Mouse (Mus musculus) R1 (cell line): ENCODE measurements around the gene Glis3.

Experiments used
- DNase-seq: peaks from one replicate; pipeline ENCODE4 v3.0.0-alpha.2; 2018; ENCODE audit warnings: low read depth, low spot score

The Glis3 gene

DNA sequence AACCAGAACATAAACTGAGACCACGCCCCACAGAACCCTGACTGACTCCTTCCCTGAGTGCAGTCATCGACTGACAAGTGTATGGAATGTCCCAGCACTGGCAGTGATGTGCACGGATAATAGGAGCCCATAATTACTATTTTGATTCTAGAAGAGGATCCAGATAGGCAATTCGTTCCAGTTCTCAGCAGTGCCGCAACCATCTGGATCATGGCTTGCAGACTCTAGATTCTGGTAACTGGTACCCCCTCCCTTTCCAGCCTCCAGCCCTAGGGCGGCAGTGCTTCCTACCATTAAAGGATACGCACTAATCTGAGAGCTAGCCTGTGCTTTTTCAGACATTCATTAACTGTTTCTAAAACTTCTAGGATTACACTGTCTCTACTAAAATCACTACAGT is 24.7 kb downstream of the Glis3 start:
- DNase-seq, result no peak

DNA sequence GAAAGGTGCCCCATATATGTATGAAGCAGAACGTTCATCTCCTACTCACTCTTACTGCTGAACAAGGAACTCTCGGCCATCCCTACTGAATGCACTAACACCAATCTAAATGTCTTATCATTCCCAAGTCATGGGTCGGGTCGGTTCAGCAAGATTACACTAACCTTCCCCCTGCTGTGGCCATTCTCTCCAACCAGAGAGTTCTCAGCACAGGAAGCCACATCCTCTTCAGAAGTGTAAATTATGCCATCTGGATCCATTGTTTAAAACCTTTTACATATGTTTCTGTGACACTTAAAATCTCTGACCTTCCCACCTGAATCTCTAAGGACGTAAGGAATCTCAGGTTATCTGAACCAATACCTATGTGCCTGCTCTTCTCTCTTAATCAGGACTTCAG is 29.0 kb downstream of the Glis3 start:
- peak; percentile 78 for DNase-seq

DNA sequence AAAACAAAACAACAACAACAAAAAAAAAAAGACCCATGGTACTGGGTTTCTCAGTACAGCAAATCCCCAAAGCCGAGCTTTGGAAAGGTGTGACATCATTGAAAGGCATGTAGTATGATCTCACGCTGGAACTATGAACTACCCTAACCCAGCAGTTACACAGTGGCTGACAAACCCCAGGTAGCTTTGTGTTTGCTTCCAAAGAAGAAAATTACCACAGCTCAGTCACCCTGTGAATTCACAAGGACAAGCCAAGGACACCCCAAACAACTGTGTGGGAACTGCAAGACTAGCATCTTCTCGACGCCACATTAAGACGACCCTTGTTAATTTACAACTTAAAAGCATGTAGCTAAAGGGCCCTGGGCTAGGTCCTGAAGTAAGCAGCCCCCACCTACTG is 30.4 kb downstream of the Glis3 start:
- DNase-seq, result peak; percentile 82

DNA sequence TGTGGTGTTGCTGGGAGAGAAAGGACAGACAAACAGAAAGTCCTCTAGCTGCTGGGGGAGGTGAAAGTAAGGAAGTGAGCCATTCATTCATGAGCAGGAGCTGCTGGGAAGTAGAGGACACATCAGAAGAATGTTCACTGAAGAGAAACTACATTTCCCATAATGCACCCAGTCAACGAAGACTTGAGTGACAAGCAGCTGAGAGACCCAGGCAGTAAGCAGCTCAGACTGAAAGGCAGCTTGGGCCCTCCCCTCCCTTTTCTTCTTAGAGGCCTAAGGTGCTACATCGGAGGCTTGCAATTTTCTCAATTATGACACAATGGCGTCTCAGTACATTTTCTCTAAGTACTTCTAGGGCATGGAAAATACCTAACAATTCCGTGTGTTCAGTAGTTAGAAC is 31.0 kb downstream of the Glis3 start:
- DNase-seq, result peak; percentile 84

DNA sequence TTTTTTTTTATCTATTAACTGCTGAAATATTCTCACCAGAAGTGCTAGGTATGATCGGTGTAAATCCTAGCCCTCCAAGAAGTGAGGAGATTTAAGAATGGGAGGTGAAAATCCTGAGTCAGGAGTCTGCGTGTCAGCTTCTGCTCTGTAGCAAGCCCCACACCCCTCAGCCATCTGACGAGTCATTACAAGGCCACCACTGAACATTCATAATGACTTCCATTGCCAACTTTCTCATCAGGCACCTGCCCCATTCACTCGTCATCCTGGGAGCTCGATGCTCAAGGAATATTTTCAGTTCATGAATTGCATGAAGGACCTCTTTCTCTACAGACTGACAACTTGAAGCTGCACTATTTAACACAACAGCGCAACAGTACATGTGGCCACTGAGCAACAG is 32.5 kb downstream of the Glis3 start:
- no peak for DNase-seq

DNA sequence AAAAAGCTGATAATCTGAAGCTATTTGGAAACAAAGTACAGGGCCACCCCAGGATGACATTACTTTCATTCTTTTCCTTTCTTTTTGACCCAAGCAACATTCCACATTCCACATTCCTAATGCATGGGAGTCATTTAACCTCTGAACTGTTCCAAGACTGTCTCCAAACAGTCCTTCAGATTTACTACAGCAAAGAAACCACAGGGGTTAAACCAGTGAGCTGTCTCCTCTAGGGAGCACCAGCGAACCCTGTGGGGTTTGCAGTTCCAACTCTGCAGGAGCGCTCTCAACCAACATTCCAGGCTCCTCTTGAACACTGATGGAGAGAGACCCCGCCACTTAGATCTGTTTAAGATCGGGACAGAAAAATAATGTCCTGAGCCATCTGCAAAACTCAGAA is 33.6 kb downstream of the Glis3 start:
- DNase-seq, result peak; percentile 75

DNA sequence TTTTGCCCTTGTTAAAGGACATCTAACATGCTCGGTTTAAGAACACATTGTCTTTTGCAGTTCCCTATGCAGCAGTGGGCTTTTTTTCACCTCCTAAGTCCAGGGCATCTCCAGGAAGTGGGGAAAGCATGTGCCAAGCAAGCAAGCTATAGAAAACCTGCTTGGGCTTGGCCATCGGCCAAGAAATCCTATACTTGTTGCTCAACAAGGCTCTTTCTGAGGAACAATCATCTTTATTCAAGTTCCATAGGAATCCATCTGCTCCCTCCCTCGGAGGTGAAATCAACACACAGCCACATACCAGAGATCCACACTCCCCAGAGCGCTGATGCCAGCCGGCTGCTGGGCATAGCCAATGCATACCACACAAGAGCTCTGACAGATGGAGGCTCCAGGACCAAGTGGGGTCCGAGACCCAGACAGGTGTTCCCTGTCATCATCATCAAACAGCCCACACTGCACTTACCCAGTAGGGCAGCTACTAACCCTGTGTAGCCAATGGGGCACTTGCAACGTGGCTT is 39.0 kb downstream of the Glis3 start:
- DNase-seq, result no peak

DNA sequence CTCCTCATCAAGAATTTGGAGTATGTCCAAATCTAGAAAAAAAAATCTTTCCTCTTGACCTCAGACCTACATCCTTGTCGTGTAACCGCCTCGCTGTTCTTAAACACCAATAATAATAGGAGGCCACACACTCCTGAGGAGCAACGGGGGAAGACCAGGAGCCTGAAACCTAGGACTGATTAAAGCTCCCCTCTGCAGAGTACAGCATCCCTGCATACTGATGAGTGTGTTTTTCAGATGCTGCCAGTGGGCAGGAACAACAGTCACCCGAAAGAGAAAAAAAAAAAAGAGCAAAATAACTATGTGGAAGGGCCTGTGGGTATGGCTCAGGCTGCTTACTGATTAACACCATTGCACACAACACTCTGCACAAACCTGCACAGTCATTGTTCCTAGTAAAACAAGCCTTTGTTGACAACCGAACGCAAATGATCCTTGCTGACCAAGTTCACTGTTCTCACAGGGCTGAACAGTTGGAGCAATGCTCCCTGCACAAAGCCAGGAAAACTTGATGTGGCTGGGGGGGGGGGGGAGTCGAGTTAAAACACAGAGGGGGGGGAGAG is 43.8 kb downstream of the Glis3 start:
- DNase-seq, result peak; percentile 40

DNA sequence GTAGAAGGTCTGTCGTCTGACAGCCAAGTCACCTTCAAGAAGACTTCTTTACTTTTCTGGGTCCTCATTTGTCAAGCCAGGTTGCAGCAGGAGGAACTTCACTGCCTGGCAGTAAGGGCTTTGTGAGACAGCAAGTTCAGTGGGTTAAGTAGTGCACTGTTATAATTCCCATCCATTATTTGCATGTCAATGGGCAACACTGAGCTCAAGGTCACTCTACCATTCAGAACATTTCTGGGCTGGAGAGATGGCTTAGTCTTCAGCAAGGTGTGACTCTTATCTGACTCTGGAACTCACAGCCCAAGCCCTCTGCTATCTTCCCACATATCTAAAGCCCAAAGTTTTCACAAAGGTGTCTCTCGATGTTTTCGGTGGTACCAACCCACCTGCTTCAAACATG is 44.9 kb downstream of the Glis3 start:
- DNase-seq, result peak; percentile 86

DNA sequence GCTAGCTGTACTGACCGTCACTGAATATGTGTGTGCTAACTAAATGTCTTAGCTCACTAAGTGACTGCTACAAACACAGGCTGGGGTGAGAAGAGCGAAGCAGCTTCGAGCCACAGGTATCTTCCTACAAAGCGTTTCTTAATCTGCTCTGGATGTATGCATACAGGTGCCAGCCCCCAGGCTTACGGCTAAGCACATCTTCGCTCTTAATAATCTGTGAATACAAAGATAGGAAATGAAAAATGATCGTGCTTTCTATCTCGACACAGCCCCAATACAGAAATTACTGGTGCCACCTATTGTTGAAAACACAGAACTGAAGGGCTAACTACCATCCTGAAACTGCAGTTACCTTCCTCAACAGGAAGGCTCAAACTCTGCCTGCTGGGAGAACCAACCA is 51.5 kb downstream of the Glis3 start:
- DNase-seq, result peak; percentile 34

DNA sequence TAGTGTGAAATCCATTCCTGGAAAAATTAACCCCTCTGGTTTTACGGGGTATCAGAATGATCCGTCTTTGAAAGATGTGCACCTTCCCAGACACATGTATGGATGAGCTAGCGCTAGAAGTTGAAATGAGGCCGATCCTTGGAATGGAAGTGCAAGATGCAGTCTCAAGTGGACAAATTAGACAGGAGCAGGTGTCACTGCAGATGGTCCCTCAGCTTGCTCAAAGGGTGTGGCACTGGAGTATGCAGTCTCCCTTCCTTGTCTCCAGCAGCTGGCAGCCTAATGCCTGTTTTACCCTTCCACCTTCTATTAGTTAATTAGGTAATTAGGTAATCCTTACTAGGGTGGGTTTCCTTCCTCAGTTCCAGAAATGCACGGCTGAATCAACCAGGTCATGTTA is 53.7 kb downstream of the Glis3 start:
- DNase-seq, result no peak

DNA sequence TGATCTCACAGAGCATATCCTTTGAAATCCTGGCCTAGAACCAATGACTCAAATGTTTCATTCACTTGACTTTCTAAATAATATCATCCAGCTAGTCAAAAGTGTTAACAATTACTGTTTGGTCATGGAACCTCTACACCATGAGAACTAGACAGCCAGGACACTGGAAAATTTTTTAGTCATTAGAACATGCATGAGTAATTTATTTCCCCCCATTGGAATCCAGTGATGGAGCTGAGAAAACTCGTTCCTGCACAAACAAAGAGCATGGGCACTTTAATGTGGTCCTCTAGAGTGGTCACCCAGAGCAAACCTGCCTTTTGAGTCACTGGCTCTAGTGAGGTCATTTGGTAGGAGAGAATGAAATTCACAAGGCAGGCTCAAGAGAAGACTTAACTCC is 55.3 kb downstream of the Glis3 start:
- DNase-seq, result no peak

DNA sequence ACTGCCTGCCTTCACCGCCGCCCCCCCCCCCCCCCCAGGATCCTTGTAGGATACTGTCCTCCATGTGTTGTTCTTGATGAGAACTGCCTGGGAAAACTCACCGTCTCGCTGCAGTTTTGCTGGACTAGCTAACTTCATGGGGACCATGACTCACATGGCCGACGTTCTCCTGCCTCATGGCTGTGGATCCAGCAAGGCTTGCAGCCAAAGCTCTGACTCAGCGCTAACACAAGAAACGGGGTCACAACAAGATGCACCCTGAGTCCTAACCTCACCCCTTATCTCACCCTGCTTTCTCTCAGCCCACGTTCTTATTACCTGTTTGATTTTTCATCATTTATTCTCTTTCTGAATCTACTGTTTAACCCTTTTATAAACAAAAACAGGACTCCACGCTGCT is 56.2 kb downstream of the Glis3 start:
- no peak for DNase-seq

DNA sequence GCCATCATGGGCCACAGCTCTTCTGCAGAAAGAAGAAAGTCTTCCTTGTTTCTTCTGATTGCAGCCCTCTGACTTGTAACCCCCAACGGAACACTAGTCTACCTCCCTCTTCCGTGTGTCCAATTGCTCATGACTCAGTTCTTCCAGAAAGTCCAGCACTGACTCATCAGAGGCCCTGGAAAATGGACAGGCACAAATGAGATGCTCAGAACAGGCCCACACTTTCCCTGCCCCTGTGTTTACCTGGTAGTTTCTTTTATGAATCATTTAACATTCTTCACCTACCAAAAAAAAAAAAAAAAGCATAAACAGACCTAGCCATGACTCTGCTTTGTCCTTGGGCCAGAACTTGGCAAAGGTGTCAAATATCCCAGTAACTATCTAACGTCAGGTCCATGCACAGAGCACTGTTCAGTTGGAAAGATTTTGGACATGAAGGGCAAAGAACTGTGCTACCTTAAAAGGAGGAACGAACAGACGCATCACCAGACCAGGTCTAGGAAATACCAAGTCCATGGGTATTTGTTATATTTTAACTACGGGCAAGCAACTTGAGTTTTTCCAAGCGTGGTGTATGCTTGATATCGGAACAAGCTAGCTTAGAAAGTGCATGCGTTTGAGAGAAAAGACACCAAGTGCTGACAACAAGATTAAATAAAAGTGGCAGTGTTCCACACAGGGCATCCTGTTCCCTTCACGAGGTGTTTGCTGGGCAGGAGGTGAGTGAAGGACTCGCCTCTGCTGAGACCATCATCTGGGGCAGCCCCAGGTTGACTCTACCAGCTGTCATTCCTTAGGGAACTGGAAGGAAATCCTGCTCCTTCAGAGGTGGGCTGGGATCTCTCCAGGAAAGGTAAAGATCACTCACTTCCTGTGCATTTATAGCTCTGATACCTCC is 58.0 kb downstream of the Glis3 start:
- DNase-seq, result no peak

DNA sequence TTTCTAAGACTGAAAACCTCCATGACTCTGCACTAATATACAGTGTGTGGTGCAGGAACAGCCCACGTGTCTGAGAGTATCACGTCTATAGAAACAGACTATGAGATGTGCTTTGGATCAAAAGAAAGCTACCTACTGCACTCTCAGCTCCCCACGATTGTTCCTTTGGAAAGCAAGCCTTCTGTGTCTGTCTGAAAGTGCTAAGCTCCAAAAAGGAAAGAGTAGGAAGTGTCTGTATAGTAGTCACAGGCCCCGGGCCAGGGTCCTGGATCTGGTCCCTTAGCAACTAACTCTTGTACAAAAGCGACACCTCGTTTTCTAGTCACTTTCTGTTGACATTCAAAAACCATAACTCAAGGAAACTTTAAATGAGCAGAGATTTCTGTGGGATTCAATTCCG is 62.1 kb downstream of the Glis3 start:
- DNase-seq, result no peak

DNA sequence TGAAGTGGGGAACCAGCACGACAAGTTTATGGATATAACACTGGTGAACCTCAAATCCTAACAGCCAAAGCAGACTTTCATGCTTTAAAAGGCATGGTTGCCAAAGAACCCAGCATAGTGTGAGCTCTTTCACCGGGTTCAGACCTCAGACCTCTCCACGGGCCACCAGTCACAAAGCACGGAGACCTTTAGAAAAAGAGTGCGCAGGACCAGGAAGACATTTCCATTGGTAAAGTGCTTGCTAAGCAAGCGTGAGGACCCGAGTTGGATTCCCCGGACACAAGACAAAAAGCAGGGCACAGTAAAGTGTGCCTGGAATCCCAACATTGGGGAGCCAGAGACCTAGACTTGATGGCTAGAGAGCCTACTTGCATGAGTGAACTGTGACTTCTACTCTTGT is 62.7 kb downstream of the Glis3 start:
- DNase-seq, result no peak

DNA sequence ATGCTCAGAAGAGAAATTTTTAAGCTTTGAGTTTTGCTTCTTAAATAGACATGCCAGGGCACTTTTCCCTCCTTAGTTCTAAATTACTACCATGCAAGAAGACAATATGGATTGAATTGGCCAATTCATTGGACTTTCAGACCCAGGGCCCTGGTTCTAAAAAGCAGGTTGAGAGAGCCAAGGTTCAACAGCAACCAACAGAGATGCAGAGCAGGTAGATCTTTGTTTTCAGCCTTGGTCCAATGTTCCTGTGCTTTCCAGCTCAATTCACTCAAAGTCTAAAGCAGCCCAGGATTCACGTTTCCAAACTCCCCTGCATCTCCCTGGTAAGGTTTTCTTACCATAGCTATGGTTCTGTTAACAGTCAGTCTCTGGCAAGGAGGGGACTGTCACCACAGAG is 63.4 kb downstream of the Glis3 start:
- no peak for DNase-seq

DNA sequence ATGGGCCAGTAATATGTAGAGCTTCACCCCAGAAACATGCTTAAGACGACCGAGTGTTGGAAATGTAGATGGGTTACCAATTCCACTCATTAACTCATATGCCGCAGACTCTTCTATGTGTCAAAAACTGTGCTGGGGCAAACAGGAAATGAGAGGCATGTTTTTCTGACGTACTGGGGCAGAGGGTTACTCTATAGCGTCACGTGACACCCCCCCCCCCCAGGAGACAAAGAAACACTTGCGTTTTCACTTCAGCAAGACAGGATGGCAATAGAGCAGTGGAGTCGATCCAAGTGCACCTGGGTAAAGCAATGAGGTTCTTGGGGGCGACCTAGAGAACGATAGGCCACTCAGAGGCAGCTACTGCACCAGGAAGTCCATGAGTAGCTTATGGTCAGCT is 67.6 kb downstream of the Glis3 start:
- DNase-seq, result no peak

DNA sequence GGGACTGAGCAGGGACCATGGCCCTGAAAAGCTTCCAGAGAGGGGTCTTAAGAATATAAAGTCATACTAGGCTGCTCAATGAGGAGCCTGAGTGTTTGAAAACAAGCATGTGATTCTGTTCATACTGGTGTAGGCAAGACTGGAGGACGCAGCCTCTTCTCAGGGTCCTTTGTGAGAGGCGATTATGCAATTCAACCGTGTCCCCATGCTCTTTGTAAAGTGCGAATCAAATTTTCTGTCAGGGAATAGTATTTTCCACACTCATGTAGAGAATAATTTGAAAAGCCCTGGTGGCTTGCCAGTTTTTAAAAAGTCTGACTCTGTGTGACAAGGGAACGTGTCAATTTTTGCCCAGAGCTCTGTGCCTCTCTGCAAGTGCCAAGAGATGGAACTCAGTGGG is 71.1 kb downstream of the Glis3 start:
- DNase-seq, result no peak

DNA sequence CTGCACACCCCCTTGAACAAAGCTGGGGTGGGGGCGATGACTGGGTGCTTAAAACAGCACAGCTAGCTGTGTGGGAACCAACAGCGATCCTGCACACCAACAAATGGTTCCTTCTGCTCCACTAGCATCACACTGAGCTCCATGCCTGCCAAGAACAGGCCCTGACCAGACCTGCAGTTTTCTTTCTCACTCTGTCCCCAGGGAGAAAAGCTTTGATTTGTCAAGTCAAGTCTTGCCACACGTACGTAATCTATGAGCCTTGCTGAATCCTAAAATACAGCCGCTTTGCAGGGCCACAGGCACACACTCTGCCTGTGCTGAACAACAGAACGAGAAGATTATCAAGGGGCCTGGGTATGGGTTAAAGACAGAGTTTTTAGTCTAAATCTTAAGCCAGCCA is 71.6 kb downstream of the Glis3 start:
- DNase-seq, result no peak

DNA sequence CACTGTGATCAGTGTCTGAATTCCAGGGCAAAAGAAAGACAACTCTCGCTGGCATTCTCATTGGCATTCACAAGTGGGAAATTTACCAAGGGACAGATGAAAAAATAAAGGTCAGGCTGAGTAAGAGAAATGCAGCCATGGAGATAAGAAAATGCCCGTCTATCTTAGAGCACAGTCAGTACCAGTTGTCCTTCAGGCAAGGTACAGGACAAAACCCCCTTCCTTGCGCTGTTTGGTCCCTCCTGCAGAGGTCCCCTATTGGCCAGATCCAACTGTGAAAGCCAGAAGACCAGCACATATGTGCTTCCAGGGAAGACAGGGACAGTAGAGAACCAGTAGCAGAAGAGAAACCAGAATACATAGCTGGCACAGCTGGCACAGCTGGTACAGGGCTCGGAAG is 79.0 kb downstream of the Glis3 start:
- DNase-seq, result no peak

DNA sequence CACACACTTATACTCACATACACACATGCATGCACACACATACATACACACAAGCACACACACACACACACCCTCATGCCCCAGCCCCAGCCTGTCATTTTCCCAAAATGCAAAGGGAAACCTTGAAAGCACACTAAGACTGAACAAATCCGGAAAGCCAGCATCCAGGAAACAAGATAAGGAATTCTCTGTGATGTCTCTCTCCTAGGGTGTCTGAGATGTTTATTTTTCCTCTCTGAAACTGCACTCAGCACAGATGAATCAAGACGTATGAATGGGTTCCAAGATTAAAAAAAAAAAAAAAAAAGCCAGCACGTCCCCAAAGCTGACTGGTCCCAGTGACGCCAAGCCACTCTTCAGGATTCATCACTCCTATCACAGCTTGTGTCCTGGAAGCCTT is 85.7 kb downstream of the Glis3 start:
- DNase-seq, result no peak

DNA sequence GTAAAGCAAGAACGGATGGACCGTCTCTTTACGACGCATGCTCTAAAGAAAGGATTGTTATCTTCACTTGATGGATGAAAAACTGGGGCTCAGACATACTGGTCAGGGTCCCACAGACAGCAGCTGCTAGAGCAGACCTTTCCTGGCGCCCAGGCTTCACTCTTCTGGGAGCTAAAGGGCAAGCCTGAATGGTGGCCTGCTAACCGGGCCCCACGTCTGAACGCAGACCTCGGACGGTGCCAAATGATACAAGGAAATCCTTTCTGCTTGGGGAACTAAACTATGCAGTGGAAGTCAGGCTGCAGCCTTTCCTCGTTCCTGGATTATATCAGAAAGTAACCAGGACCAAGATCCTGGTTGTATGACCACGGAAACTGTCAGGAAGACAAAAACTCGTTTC is 86.9 kb downstream of the Glis3 start:
- no peak for DNase-seq
